Mouse (Mus musculus) stomach, embryonic 15.5 days (tissue): ENCODE results near the gene Kcnj10. TPM values are rescaled to one million over a fixed set of nuclear protein-coding genes. Genes with fewer than 3 reads are reported as not detected.

Source experiments
- ATAC-seq: fragments of 200-750 bp; cut with Nextera tagmentation; 2 replicates; pipeline ENCODE4 v1.8.0; 2017; ENCODE audit warnings: low read depth, moderate number of reproducible peaks, moderate TSS enrichment; ENCODE audit not compliant: insufficient read depth, low FRiP score
- H3K27ac ChIP-seq: fragments of 300-500 bp; sonication (generic); 2 replicates; pipeline ENCODE4 v1.5.1; 2015; ENCODE audit warnings: mild to moderate bottlenecking, inconsistent platforms
- H3K27me3 ChIP-seq: fragments of 300-500 bp; sonication (generic); replicated peaks from 2 replicates; pipeline ENCODE4 v1.6.1; 2015; ENCODE audit warnings: inconsistent platforms
- H3K36me3 ChIP-seq: fragments of 300-500 bp; sonication (generic); 2 replicates; pipeline ENCODE4 v1.6.1; 2015; ENCODE audit warnings: inconsistent platforms
- H3K4me1 ChIP-seq: fragments of 300-500 bp; sonication (generic); 2 replicates; pipeline ENCODE4 v1.6.1; 2015; ENCODE audit warnings: inconsistent platforms
- H3K4me2 ChIP-seq: fragments of 300-500 bp; sonication (generic); 2 replicates; pipeline ENCODE4 v1.6.1; 2015; ENCODE audit warnings: mild to moderate bottlenecking, inconsistent platforms
- H3K4me3 ChIP-seq: fragments of 300-500 bp; sonication (generic); replicated peaks from 2 replicates; pipeline ENCODE4 v1.5.1; 2015; ENCODE audit warnings: inconsistent platforms
- H3K9ac ChIP-seq: fragments of 300-500 bp; sonication (generic); 2 replicates; pipeline ENCODE4 v1.6.1; 2015; ENCODE audit warnings: inconsistent platforms
- H3K9me3 ChIP-seq: fragments of 300-500 bp; sonication (generic); 2 replicates; pipeline ENCODE4 v1.6.1; 2016; ENCODE audit warnings: inconsistent platforms
- WGBS: fragments of 180-500 bp; shearing (Covaris S2); methylation state at CpG from one replicate; pipeline ENCODE4 v1.1.7; 2015; 5-methylcytosine and 5-hydroxymethylcytosine counted together
- polyA plus RNA-seq: library from polyadenylated mRNA; unstranded; fragments of >200 nt; fragmentation: Nextera tagmentation; extraction: Ambion mirVana; gene quantifications from 2 replicates; pipeline ENCODE4 v1.2.1, GENCODE M21; 2015

Kcnj10 gene
- polyA plus RNA-seq, 1 experiment from 2014 or later, result 0.10 TPM

GRCm38 (mm10) chr1:172418173-172418572 lies 77.2 kb downstream of the Kcnj10 start:
- WGBS, result 21% methylated on average over 6 of the region's 6 CpGs
- no peaks in the 10 kb centered on the region for H3K9me3 ChIP-seq
- no peak overlapping the region for H3K4me3 ChIP-seq
- H3K27me3 ChIP-seq, result no peaks in the 10 kb centered on the region
- no peaks in the 10 kb centered on the region for H3K36me3 ChIP-seq
- H3K27ac ChIP-seq, result no peak overlapping the region
- H3K4me2 ChIP-seq, result no peak overlapping the region
- H3K4me1 ChIP-seq, result no peaks in the 10 kb centered on the region
- no peak overlapping the region for H3K9ac ChIP-seq
- ATAC-seq, result no peak

GRCm38 (mm10) chr1:172418642-172419041 lies 77.6 kb downstream of the Kcnj10 start:
- no peaks in the 10 kb centered on the region for H3K4me1 ChIP-seq
- no peak overlapping the region for H3K4me2 ChIP-seq
- ATAC-seq, result no peak
- no peaks in the 10 kb centered on the region for H3K9me3 ChIP-seq
- whole genome bisulfite sequencing, result 65% methylated on average over 3 of the region's 3 CpGs
- no peaks in the 10 kb centered on the region for H3K36me3 ChIP-seq
- no peak overlapping the region for H3K9ac ChIP-seq
- no peaks in the 10 kb centered on the region for H3K27me3 ChIP-seq
- no peak overlapping the region for H3K4me3 ChIP-seq
- no peak overlapping the region for H3K27ac ChIP-seq

GRCm38 (mm10) chr1:172420181-172420580 lies 79.2 kb downstream of the Kcnj10 start:
- Histone ChIP-seq H3K4me2 (no peak overlapping the region), H3K27me3 (no peaks in the 10 kb centered on the region), H3K27ac (no peak overlapping the region), H3K4me1 (no peaks in the 10 kb centered on the region), H3K4me3 (no peak overlapping the region), H3K9ac (no peak overlapping the region), H3K36me3 (no peaks in the 10 kb centered on the region), H3K9me3 (no peaks in the 10 kb centered on the region)
- ATAC-seq, result no peak
- 87% methylated on average over 6 of the region's 6 CpGs for WGBS

DNA sequence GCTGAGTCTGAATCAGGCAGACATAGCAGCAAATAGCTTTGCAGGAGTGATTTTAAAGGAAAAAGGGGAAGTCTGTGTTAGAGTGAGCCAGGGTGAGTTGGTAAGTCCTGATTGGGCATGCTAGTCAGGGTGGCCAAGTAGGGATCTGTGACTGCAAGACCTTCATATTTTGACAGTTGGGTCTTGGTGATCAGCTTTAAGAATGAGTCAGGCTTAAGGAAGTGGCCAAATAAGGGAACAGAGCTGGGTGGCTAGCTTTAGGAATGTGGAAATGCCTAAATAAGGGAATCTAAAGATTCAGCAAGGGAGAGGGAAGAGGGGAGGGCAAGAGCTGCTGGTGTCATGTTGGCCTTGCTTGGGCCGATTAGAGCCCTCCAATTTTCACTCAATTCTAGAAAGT lies 82.4 kb downstream of the Kcnj10 start:
- Histone ChIP-seq H3K9me3 (no peaks in the 10 kb centered on the region), H3K36me3 (no peaks in the 10 kb centered on the region), H3K4me1 (no peaks in the 10 kb centered on the region), H3K27me3 (no peaks in the 10 kb centered on the region), H3K9ac (no peak overlapping the region), H3K27ac (no peak overlapping the region), H3K4me3 (no peak overlapping the region), H3K4me2 (no peak overlapping the region)
- ATAC-seq, result no peak
- 37% methylated on average over 1 of the region's 1 CpGs for WGBS

Other genes with a start within 250 kb of the Kcnj10 start
- 112 and 132 TPM in 2 replicates for gene Pex19, start 214.5 kb upstream of the Kcnj10 start, polyA plus RNA-seq
- 106 and 121 TPM in 2 replicates for gene Dcaf8, start 193.1 kb upstream of the Kcnj10 start, polyA plus RNA-seq
- gene Pea15a, start 134.4 kb upstream of the Kcnj10 start, polyA plus RNA-seq, result 103 and 108 TPM in 2 replicates
- 16.2 and 17.4 TPM in 2 replicates for gene Casq1, start 121.3 kb upstream of the Kcnj10 start, polyA plus RNA-seq
- not detected in 2 replicates for gene Atp1a4, start 82.8 kb upstream of the Kcnj10 start, polyA plus RNA-seq
- gene Igsf8, start 79.6 kb upstream of the Kcnj10 start, polyA plus RNA-seq, result 44.8 and 45.0 TPM in 2 replicates
- gene Atp1a2, start 43.1 kb upstream of the Kcnj10 start, polyA plus RNA-seq, result 4.2 and 4.3 TPM in 2 replicates
- 0.05 and 0.09 TPM in 2 replicates for gene Kcnj9, start 11.9 kb upstream of the Kcnj10 start, polyA plus RNA-seq
- 6.1 and 6.7 TPM in 2 replicates for gene Pigm, start 35.3 kb downstream of the Kcnj10 start, polyA plus RNA-seq
- gene Slamf9, start 134.1 kb downstream of the Kcnj10 start, polyA plus RNA-seq, result 0.79 and 1.0 TPM in 2 replicates
- gene Igsf9, start 140.6 kb downstream of the Kcnj10 start, polyA plus RNA-seq, result 49.0 and 50.1 TPM in 2 replicates
- 341 and 366 TPM in 2 replicates for gene Tagln2, start 158.8 kb downstream of the Kcnj10 start, polyA plus RNA-seq
- gene Cfap45, start 179.6 kb downstream of the Kcnj10 start, polyA plus RNA-seq, result 2.4 TPM in 2 replicates
- gene Vsig8, start 214.7 kb downstream of the Kcnj10 start, polyA plus RNA-seq, result 0.46 and 1.8 TPM in 2 replicates
- 0.31 and 0.44 TPM in 2 replicates for gene Slamf8, start 249.4 kb downstream of the Kcnj10 start, polyA plus RNA-seq